Mouse (Mus musculus) forebrain, embryonic 16.5 days (tissue): ENCODE results near the gene Iqcn. TPM values are rescaled to one million over a fixed set of nuclear protein-coding genes. Genes with fewer than 3 reads are reported as not detected.

Experiments used
- ATAC-seq: fragments of 200-750 bp; cut with Nextera tagmentation; 2 replicates; pipeline ENCODE4 v1.8.0; 2017; ENCODE audit warnings: mild to moderate bottlenecking, moderate library complexity
- H3K27ac ChIP-seq: fragments of 300-500 bp; sonication (generic); 2 replicates; pipeline ENCODE4 v1.5.1; 2014; ENCODE audit warnings: low read length, control low read depth
- H3K27me3 ChIP-seq: fragments of 300-500 bp; sonication (generic); replicated peaks from 2 replicates; pipeline ENCODE4 v1.6.1; 2014; ENCODE audit warnings: low read length; ENCODE audit not compliant: control insufficient read depth, insufficient read depth
- H3K36me3 ChIP-seq: fragments of 300-500 bp; sonication (generic); 2 replicates; pipeline ENCODE4 v1.6.1; 2014; ENCODE audit not compliant: control insufficient read depth, insufficient read depth
- H3K4me1 ChIP-seq: fragments of 300-500 bp; sonication (generic); replicated peaks from 2 replicates; pipeline ENCODE4 v1.6.1; 2014; ENCODE audit warnings: low read length; ENCODE audit not compliant: control insufficient read depth, insufficient read depth
- H3K4me2 ChIP-seq: fragments of 300-500 bp; sonication (generic); 2 replicates; pipeline ENCODE4 v1.6.1; 2014; ENCODE audit warnings: mild to moderate bottlenecking, low read length, control low read depth
- H3K4me3 ChIP-seq: fragments of 300-500 bp; sonication (generic); replicated peaks from 2 replicates; pipeline ENCODE4 v1.5.1; 2014; ENCODE audit warnings: mild to moderate bottlenecking, low read length, control low read depth
- H3K9ac ChIP-seq: fragments of 300-500 bp; sonication (generic); replicated peaks from 2 replicates; pipeline ENCODE4 v1.6.1; 2014; ENCODE audit warnings: low read depth, low read length, control low read depth
- H3K9me3 ChIP-seq: fragments of 300-500 bp; sonication (generic); 2 replicates; pipeline ENCODE4 v1.6.1; 2016; ENCODE audit warnings: low read length; ENCODE audit not compliant: control insufficient read depth
- WGBS: fragments of 180-500 bp; shearing (Covaris S2); extraction: QIAGEN DNeasy Blood & Tissue Kit; methylation state at CpG from one replicate; pipeline ENCODE4 v1.1.7; 2014; 5-methylcytosine and 5-hydroxymethylcytosine counted together
- polyA plus RNA-seq: library from polyadenylated mRNA; unstranded; fragments of >200 nt; fragmentation: Nextera tagmentation; extraction: Ambion mirVana; gene quantifications from 2 replicates; pipeline ENCODE4 v1.2.1, GENCODE M21; 2015

The Iqcn gene
- polyA plus RNA-seq, 1 experiment from 2014 or later = 0.14 TPM

GRCm38 (mm10) chr8:70737705-70738104 lies 34.4 kb downstream of the Iqcn start:
- no peak overlapping the region for H3K27ac ChIP-seq
- 73% methylated on average over 5 of the region's 5 CpGs for WGBS
- H3K4me2 ChIP-seq = no peak overlapping the region
- H3K9ac ChIP-seq = no peak overlapping the region
- H3K4me3 ChIP-seq = no peak overlapping the region
- H3K4me1 ChIP-seq = no peaks in the 10 kb centered on the region
- H3K9me3 ChIP-seq = no peaks in the 10 kb centered on the region
- H3K27me3 ChIP-seq = peaks cover 24% of the 10 kb centered on the region
- no peaks in the 10 kb centered on the region for H3K36me3 ChIP-seq
- ATAC-seq = no peak

DNA sequence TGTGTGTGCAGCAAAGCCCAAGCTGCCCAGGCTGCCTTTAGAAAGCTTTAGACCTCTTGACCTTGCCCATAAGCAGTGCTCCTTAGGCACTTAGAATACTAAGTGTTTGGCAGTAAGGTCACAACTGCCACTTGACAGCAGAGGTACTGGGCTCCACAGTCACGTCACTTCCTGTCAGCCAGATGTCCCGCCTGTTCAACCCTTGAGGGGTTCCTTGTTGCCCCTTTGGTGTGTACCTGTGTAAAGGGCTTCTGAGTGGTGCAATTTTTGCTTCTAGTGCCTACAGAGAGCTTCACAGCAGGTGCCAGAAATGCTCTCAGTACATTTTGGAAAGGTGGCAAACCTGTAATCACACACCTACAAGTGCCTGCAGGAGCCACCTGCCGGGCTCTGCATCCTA lies 35.0 kb downstream of the Iqcn start:
- no peaks in the 10 kb centered on the region for H3K36me3 ChIP-seq
- H3K9me3 ChIP-seq = no peaks in the 10 kb centered on the region
- no peak overlapping the region for H3K4me3 ChIP-seq
- peaks cover 4% of the 10 kb centered on the region for H3K4me1 ChIP-seq
- 79% methylated on average over 3 of the region's 3 CpGs for WGBS
- H3K9ac ChIP-seq = no peak overlapping the region
- no peak overlapping the region for H3K27ac ChIP-seq
- ATAC-seq = no peak
- peaks cover 29% of the 10 kb centered on the region for H3K27me3 ChIP-seq
- no peak overlapping the region for H3K4me2 ChIP-seq

DNA sequence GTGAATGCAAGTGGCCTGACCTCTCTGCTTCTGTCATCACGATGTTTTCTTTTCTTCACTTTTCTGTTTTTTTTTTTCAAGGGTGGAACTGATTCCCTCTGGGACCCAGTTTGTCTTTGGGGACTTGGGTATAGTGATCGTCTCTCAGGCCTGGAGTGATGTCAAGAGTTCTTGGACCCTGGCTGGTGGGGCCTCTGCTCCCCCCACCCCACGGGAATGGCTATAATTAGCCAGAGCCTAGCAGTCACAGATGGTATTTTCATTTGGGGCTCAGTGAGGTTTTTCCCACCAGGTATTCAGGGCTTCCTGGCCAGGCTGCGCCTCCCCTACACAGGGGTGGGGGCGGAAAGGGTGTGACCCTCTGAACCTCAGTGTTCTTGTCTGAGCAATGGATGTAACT lies 38.4 kb downstream of the Iqcn start:
- Histone ChIP-seq H3K4me1 (peaks cover 15% of the 10 kb centered on the region), H3K4me2 (no peak overlapping the region), H3K27ac (no peak overlapping the region), H3K9me3 (no peaks in the 10 kb centered on the region; the same call in 1 of the 2 replicates), H3K9ac (no peak overlapping the region), H3K4me3 (no peak overlapping the region), H3K27me3 (peaks cover 53% of the 10 kb centered on the region), H3K36me3 (no peaks in the 10 kb centered on the region)
- 56% methylated on average over 5 of the region's 5 CpGs for WGBS
- ATAC-seq = no peak

- Histone ChIP-seq H3K27me3 (peaks cover 53% of the 10 kb centered on the region), H3K27ac (no peak overlapping the region), H3K4me1 (peaks cover 15% of the 10 kb centered on the region), H3K36me3 (no peaks in the 10 kb centered on the region), H3K4me3 (no peak overlapping the region), H3K9me3 (no peaks in the 10 kb centered on the region; the same call in 1 of the 2 replicates), H3K4me2 (no peak overlapping the region), H3K9ac (no peak overlapping the region)
- 78% methylated on average over 11 of the region's 11 CpGs for whole genome bisulfite sequencing
- ATAC-seq = no peak
These were observed 38.9 kb downstream of the Iqcn start for GRCm38 (mm10) chr8:70742176-70742575.

DNA sequence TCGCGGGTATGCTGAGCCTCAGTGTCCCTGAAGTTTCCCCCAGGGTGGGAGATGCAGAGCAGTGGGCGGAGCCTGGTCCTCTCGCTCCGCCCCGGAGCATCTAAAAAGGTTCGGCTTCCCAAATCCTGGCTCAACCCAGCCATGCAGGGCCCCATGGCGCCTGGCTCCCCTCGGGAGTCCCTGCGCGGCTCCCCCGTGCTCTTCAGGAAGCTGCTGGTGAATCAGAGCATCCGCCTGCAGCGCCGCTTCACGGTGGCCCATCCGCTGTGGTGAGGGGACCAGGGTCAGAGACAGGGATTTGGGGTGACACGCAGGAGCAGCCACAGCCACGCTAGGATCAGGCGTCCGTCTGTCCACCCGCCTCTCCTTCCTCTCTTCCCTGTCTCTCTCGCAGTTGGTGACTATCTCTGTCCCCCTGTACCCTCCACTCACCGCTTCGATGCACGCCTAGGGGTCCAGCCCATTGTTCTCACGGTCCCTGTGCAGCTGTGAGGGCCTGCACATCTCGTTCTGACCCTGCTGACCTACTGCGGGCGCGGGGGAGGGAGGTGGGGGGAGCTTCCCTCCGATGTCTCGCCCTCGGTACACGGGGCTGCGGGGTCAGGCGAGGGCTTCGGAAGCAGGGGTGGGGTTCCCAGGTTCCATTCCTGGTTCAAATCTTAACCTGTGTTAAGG lies 39.9 kb downstream of the Iqcn start:
- peaks cover 15% of the 10 kb centered on the region for H3K4me1 ChIP-seq
- peak overlapping the region; percentile 32 for H3K4me2 ChIP-seq
- H3K4me3 ChIP-seq = peak overlapping the region; percentile 20
- no peak for ATAC-seq
- 2% methylated on average over 38 of the region's 38 CpGs for WGBS
- peaks cover 57% of the 10 kb centered on the region for H3K27me3 ChIP-seq
- peak overlapping the region; percentile 42 for H3K9ac ChIP-seq
- no peaks in the 10 kb centered on the region for H3K36me3 ChIP-seq
- H3K27ac ChIP-seq = no peak overlapping the region
- no peaks in the 10 kb centered on the region; the same call in 1 of the 2 replicates for H3K9me3 ChIP-seq

- Histone ChIP-seq H3K4me3 (peak overlapping the region; percentile 41), H3K4me1 (peaks cover 15% of the 10 kb centered on the region), H3K9ac (peak overlapping the region; percentile 46; the same call in 1 of the 2 replicates), H3K4me2 (peak overlapping the region; percentile 61), H3K9me3 (no peaks in the 10 kb centered on the region; the same call in 1 of the 2 replicates), H3K27ac (no peak overlapping the region), H3K27me3 (peaks cover 57% of the 10 kb centered on the region), H3K36me3 (no peaks in the 10 kb centered on the region)
- ATAC-seq = 0 out of 2 replicates have a peak, but pooled peaks have one; percentile 22
- 5% methylated on average over 48 of the region's 48 CpGs for WGBS
These were observed 40.7 kb downstream of the Iqcn start for GRCm38 (mm10) chr8:70743656-70744590.

GRCm38 (mm10) chr8:70744806-70745205 lies 41.5 kb downstream of the Iqcn start:
- Histone ChIP-seq H3K4me1 (peaks cover 15% of the 10 kb centered on the region), H3K27ac (no peak overlapping the region), H3K9me3 (no peaks in the 10 kb centered on the region; the same call in 1 of the 2 replicates), H3K4me2 (no peak overlapping the region), H3K9ac (no peak overlapping the region), H3K4me3 (no peak overlapping the region), H3K36me3 (no peaks in the 10 kb centered on the region), H3K27me3 (peaks cover 57% of the 10 kb centered on the region)
- WGBS = 59% methylated on average over 11 of the region's 11 CpGs
- no peak for ATAC-seq

DNA sequence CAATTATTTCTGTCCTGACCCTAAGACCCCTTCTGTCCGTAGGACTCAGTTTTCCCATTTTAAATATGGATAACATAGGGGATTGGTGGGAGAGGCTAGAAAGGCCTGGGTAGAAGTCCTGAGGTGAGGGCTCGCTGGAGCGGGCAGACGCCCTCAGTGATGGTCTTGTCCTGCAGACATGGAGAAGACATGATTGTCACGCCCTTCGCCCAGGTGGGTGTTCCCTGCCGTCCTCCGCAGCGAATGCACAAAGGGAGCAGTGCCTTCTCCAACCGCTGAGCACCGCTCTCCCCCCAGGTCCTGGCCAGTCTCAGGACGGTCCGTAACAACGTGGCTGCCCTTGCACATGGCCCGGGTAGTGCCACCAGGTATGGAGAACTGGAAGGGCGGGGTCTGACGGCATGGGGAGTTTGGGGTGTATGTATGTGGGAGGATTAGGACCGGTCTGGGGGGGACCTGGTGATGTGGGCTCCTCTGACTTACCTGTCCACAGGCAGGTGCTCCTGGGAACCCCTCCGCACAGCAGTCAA lies 42.5 kb downstream of the Iqcn start:
- Histone ChIP-seq H3K4me1 (peaks cover 15% of the 10 kb centered on the region), H3K36me3 (no peaks in the 10 kb centered on the region), H3K4me3 (no peak overlapping the region), H3K9ac (no peak overlapping the region), H3K27ac (no peak overlapping the region), H3K9me3 (no peaks in the 10 kb centered on the region; the same call in 1 of the 2 replicates), H3K4me2 (no peak overlapping the region), H3K27me3 (peaks cover 53% of the 10 kb centered on the region)
- ATAC-seq = no peak
- WGBS = 53% methylated on average over 19 of the region's 19 CpGs

DNA sequence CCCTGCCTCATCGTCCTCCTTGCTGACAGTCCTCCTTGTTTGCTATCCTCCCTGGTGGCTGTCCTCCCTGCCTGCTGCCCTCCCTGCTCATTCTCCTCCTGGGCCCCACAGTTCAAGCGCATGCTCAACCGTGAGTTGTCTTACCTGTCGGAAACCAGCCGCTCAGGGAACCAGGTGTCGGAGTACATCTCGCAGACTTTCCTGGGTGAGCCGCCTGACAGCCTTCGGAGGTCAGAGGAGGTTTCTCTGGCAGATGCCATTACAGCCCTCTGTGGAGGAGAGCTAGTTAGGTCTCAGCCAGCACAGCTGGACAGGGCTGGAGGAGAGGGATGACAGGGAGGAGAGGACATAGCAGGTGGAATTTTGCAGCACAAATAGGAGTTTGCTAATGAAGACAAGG lies 43.4 kb downstream of the Iqcn start:
- H3K4me2 ChIP-seq = no peak overlapping the region
- no peaks in the 10 kb centered on the region for H3K36me3 ChIP-seq
- H3K9ac ChIP-seq = no peak overlapping the region
- no peak overlapping the region for H3K4me3 ChIP-seq
- WGBS = 83% methylated on average over 9 of the region's 9 CpGs
- peaks cover 43% of the 10 kb centered on the region for H3K27me3 ChIP-seq
- peaks cover 15% of the 10 kb centered on the region for H3K4me1 ChIP-seq
- ATAC-seq = no peak
- H3K27ac ChIP-seq = no peak overlapping the region
- no peaks in the 10 kb centered on the region; the same call in 1 of the 2 replicates for H3K9me3 ChIP-seq
